Mouse (Mus musculus): ENCODE results near the gene Rpl12.

The Rpl12 gene

DNA sequence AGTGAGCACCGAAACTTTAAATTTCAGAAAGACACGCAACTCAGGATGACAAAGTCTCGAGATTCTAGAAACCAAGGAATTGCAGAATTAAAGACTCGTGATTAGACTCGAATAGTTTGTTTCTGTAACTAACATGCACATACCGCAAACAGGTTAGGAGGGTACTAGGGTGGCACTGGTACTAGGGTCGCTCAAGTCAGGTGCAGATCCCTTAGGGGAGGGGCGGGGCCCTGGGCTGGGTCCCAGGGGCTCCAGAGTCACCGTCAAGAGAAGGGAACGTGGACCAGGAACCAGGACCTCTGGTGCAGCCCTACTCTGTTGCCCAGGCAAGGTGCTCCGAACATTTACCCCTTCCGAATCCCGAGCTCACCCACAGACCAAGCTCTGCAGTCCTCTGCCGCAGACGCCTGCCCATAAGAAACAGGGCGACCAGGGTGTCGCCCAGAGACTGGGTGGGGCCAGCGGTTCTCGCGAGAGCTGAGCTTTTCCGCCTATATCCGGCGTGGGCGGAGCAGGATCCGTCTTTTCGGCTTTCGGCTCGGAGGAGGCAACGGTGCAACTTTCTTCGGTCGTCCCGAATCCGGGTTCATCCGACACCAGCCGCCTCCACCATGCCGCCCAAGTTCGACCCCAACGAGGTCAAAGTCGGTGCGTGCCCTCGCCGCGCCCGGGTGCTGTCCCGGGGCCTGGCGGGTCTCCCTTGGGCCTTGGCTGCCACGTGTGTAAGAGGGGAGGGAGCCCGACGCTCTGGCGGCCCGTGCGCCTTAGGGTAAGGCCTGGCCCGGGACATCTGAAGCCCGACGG is at the start of gene Rpl12, which contains the start of gene Lrsam1:
Gene Rpl12, plus strand, starts transcription at position 368 of the 804 bp plus-strand sequence.
Gene Lrsam1, minus strand, starts transcription at position 423 of the 804 bp plus-strand sequence.
- DNase-seq (ENCODE audit: low spot score in 2 of 2), result peak; percentile 86 to 89

DNA sequence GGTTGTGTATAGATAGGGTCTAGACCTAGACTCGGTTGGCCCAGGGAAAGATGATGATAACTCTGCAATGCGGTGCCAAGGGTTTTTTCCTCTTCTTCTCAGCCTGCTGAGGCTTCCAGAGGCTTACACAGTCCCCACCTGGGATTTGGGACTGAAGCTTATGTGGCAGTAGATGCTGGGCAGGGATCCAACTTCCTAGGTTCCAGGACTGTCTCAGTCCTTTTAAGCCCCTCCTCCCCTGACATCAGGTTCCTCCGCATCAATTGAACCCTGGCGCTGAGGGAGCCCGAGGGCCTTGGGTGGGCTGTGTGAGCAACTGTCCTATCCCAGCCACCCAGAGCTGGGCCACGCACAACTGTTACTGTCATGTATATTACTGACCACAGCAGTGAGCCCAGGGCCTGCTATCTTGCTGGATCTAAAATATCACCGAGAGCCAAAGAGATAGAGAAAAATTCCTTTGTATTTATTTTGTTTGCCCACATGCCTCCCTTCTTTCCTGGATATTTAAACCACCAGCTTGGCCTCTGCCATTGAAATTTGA is 49.6 kb upstream of the Rpl12 start:
- DNase-seq (ENCODE audit: low spot score in 2 of 2), result no peak

DNA sequence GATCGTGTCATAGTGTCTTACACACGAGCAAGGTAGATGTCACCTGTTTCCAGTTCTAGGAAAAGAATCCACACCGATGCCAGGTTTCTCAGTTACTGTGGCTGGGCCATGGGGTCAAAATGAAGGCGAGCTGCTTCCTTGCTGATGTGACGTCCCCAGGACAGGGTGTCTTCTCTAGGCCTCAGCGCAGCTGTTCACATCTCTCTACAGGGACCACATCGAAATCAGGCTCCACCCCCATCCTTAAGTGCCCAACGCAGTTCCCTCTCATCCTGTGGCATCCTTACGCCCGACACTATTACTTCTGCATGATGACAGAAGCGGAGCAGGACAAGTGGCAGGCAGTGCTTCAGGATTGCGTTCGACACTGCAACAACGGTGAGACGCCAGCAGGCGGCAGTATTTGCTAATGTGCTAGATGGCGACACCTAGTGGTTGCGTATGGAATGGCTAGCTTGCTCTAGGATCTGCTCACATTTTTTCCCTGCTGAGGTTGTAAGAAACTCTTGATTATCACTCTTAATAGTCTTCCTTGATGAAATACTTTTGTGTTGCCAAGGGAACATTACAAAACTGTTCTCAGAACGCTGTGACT is 49.1 kb upstream of the Rpl12 start:
- DNase-seq (ENCODE audit: low spot score in 2 of 2), result peak; percentile 76 to 77

DNA sequence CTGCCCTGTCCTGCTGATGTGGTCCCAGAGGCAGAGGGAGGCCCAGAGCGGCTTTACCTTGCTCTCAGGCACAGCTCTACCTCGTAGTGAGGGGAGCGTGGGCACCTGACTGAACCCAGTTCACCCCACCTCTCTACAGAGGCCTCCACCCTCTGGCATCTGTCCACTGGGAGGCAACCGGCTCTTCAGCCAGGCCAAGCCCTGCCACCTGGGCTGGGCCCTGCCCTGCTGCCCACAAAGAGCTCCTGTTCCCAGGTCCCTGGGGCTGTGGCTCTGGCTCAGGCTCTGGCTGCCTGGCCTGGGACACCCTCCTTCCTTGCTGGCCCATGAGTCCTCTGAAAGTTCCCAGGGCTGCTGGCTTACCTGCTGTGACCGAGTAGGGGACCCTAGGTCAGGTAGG is 47.0 kb upstream of the Rpl12 start:
- DNase-seq (ENCODE audit: low spot score in 2 of 2), result no peak

DNA sequence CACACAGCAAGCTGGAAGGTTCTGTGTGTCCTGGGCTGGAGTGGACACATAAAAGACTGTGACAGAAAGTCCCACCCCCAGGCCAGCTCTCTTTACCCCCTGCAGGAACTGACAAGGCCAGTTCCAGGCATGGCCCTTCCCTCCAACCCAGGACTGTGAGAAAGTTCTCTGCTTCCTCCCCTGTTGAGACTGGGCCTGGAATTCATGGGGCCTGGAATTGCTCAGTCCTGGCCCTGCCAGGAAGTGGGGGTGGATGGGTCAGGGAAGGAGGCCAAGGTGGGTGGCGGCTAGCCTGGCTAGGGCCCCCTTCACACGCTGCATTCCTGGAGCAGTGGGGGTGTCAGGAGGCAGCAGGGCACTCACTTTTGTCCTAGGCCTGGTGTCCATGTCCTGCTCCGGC is 46.5 kb upstream of the Rpl12 start:
- no peak for DNase-seq (ENCODE audit: low spot score in 2 of 2)

DNA sequence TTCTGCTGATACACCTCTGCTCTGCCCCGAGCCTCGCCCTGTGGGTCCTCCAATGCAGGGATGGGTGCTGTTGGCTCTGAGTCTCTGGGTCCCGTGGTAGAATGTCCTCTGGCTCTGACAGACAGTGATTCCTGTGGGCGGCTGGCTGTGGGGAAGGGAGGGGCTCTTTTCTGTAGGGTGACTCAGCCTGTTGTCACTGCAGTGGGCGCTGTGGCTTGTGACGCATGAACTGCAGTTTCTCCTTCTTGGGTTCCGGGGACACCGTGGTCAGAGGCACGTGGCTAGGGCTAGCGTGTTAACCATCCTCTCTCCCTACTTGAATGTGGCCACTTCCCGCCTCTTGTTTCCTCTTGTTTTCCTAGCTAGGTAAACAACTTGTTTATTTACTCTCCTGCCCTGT is 43.8 kb upstream of the Rpl12 start:
- DNase-seq (ENCODE audit: low spot score in 2 of 2), result peak in 1 of 2 experiments; percentile 49

DNA sequence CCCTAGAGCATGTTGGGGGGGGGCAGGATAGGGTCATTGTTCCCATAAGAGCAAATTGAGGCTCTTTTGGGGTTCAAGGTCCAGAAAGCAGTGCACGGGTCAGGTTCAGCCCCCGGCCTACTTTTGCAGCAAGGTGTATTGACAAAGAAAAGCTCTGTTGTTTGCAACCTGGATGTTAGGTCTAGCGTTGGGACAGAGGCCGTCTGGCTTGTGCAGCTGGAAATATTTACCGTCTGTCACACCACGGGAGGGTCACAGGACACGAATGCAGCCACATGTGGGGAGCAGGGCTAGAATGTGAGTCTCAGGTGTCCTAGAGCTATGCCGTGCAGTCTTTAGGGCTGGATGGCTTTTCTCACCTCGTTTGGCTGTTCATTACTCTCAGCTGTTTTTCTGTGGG is 43.0 kb upstream of the Rpl12 start:
- no peak for DNase-seq (ENCODE audit: low spot score in 2 of 2)

DNA sequence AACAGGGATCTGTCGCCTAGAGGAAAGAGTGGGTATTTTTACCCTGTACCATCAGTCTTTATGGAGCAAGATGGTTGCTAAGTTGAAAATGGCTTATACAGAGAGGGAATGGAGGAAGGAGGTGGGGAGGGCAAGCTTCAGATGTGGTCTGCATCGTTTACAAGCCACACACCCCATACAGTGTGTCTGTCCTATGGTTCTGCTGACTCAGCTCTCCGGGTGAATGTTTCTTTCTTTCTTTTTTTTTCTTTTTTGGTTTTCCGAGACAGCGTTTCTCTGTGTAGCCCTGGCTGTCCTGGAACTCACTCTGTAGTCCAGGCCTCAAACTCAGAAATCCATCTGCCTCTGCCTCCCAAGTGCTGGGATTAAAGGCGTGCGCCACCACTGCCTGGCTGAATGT is 40.1 kb upstream of the Rpl12 start:
- no peak for DNase-seq (ENCODE audit: low spot score in 2 of 2)

DNA sequence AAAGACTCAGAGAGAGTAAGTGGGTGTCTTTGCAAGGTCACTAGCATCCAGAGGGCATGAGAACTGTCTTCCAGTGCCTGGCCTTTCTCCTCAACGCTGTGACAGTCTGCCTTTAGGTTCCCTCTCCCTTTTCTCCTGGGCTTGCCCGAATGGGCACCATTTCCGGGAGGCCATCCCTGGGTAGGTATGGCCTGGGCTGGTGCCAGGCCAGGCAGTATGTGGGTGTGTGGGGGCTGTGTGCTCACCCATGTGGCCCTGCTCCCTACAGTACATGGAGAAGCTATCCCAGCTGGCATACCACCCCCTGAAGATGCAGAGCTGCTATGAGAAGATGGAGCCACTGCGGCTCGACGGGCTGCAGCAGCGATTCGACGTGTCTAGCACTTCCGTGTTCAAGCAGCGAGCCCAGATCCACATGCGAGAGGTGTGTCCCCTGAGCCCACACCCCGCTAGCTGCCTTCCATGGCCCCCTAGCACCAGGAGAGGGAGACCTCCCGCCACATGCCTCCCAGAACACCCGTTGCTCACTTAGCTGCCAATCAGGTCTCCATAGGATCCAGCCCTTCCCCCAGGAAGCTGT is 39.5 kb upstream of the Rpl12 start:
- no peak for DNase-seq (ENCODE audit: low spot score in 2 of 2)

DNA sequence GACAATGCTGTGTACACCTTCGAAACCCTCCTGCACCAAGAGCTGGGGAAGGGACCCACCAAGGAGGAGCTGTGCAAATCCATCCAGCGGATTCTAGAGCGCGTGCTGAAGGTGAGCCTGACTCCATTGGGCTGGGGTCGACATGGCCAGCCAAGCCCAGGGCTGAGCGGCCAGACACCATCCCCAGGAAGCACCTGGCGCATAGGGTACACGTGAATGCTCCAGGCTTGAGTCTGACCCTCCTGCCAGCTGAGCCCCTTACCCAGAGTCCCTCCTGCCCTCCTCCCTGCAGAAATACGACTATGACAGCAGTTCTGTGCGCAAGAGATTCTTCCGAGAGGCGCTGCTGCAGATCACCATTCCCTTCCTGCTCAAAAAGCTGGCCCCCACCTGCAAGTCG is 38.8 kb upstream of the Rpl12 start:
- no peak for DNase-seq (ENCODE audit: low spot score in 2 of 2)

DNA sequence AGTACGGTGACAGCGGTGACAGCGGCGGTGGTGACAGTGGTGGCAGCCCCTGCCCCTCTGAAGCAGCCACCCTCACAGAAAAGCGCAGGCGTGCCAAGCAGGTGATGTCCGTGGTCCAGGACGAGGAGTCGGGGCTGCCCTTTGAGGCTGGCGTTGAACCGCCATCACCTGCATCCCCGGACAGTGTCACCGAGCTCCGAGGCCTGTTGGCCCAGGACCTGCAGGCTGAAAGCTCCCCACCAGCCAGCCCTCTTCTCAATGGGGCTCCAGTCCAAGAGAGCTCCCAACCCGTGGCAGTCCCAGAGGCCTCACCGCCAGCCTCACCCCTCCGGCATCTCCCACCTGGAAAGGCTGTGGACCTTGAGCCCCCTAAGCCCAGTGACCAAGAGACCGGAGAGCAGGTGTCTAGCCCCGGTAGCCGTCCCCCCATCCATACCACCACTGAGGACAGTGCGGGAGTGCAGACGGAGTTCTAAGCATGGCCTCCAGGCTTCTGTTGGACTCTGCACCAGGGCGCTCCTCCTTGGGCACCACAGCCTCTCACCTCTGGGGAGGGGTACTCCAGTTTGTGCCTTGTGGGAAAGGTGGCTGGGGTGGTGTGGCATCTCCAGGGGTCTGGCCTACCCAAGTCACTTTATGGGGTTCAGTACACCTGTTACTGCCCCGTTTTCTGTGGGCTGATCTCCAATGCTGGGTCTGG is 37.7 kb upstream of the Rpl12 start:
- DNase-seq (ENCODE audit: low spot score in 2 of 2), result no peak

DNA sequence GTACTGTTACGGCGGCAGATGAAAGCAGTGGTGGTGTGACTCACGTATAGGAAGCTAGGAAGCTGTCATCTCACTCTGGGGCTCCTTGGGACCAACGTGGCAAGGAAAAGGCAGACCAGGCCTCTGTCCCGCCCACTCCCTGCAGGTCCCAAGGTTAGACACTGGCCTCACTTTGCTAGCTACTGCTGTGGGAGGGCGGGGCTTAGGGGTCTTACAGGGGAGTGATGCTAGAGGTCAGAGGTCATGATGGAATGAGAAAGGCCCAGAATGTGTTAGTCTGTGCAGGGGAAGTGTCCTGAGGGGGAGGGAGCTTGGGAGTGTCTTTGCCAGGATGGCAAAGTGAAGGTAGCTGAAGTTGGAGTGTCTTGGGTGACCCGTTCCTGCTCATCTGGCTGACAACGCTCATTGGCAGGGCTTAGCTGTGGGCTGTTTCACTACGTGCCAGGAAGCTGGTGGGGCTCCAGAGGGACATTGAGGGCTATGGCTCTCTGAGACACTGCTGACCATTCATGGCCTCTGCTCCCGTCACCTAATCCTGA is 37.0 kb upstream of the Rpl12 start:
- DNase-seq (ENCODE audit: low spot score in 2 of 2), result no peak

DNA sequence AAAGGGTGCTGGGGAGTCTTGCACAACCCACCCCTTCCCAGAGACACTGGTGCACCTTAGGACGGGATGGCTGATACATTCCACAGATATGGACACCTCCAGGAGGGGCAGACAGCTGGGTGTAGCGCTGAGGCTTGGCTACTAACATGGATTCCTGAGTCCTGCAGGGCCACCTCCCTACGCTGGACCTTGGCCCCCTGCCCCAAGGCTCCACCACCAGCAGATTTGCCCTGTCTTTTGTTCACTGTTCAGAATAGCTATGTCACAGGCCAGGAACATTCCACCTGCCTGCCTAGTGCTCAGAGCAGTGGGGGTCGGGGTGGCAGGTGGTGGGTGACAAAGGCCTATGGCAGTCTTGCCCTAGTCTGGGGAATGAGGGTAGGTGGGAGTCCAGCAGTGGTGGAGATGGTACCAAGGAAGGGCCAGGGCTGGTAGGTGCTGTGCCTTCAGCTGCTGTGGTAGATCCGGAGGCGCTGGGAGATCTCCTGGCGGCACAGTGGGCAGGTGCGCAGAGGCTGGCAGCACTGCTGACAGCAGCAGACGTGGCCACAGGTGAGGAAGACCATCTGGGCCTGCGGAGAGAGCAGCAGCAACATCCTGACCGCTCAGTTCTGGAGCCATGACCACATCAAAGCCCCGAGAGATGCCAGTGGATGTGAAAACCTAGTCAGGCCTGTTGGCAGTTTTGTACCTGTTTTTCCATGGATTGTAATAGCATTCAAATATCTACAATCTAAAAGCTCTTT is 34.9 kb upstream of the Rpl12 start:
- DNase-seq (ENCODE audit: low spot score in 2 of 2), result no peak

DNA sequence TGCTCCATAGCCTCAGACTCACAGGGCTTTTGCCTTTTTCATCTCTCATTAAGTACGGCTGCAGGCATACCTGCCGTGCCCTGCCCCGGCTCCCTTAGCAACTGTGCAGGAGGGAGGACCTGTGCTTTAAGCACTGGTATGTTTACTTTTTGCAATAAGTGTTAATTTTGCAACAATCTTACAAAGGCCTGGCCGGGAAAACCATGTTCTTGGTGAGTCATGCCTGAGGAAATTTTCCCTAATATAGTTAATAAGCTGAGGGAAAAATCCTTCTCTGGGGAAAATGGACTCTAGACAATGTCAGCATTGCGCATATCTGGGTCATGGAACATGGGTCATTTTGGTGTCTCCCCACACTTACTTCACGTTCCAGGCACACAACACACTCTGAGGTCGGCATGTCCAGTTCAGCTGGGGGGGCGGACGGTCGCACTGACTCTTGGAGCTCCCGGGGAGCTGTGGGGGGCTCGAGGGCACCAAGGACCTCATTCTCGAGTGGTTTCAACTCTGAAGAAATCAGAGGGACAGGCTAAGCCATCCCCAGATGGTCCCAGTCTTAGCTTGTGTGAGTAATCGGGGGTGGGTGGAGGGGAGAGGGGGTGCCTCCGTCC is 33.6 kb upstream of the Rpl12 start:
- no peak for DNase-seq (ENCODE audit: low spot score in 2 of 2)

DNA sequence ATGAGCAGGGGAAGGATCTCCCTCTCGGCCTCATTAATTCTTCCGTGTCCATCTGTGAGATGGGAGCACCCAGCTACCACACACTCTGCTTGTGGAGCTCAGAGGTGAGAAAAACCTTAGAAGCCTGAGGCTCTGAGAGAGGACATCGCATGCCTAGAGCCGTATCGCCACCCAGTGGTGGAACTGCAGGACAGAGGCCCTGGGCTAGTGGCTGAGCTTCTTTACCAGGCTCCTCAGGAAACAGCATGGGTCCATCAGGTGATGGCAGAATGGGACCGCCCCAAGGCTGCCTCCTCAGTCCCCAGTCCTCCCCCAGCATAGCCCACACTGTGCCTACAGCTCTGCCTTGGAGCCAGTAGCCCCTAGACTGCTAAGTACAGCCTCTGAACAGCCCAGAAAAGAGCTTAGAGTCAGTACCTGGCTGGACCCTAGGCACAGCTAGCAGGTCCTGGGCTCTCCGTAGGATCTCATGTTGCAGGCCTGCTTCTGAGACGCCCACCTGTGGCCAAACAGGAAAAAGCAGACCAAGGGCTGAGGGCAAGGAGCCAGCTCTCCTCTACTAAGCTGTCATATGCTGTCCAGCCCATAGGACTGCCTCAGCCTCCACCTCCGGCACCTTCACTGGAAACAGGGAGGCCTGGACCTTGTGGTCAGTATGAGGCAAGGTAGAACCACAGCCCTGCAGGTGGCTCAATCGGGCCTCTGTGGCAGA is 33.0 kb upstream of the Rpl12 start:
- DNase-seq (ENCODE audit: low spot score in 2 of 2), result peak; percentile 50 to 60

DNA sequence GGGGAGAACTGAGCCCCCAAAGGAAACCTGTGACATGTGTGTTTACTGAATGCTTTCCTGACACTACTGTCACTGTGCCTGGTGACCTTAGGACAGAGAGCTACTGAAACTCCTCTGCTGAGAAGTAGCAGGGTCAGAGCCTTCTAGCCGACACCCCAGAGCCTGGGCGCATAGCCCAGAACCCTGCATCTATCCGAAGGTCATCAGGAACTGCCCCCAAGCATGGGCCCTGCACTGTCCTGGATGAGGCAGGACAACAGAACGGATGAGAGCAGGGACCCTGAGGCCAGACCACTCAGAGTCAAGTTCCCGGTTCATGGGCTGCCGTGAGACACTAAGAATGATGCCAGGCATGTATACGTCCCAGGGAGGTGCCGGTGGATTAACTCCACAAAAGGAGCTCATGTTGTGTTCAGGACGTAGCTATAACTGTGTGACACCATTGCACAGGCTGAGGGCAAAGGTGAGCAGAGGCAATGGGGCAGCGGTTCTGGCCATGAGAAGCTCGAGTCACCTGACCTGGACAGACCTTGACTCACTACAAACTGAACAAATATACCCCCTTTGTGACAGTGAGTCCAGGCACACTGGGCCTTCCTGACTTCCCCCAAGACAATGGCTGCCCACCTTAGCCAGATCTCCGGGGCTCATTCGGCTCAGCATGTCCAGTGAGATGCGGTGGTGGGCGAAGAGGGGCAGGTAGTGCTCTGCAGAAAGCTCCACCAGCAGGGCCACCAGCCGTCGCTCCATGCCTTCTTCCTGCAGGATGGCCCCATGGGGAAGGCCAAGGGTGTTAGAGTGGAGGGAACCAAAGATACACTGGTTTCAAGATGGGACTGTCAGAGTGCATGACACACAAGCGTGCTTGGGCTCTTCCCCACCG is 32.2 kb upstream of the Rpl12 start:
- DNase-seq (ENCODE audit: low spot score in 2 of 2), result no peak

DNA sequence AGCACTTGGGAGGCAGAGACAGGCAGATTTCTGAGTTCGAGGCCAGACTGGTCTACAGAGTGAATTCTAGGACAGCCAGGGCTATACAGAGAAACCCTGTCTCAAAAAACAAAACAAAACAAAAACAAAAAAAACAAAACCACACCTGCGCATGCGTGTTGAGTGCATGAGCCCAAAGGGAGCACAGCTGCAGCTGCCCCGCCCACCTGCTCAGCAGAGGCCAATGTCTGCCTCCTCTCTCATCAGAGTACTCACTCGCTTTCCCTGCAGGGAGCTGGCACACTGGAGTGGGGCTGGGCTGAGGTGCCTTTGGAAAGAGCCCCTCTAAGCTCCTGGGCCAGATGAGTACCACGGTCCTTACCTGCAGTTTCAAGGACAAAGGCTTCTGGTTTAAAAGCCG is 29.6 kb upstream of the Rpl12 start:
- DNase-seq (ENCODE audit: low spot score in 2 of 2), result no peak

DNA sequence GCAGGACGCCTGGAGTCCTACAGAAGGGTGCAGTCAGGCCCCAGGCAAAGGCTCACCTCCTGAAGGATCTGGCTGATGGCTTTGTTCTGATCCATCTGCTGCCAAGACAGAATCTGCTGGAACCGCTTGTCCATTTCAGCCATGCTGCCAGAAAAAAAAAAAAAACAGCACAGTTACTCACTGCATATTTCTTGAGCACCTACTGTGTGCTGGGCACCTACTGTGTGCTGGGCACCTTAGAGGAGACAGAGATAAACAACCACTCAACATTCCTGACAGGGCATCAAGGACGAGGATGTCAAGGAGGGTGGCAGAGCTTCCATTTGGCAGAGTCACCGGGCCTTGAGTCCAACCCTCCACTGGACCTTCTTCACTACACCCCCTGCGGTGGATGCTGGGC is 22.6 kb upstream of the Rpl12 start:
- DNase-seq (ENCODE audit: low spot score in 2 of 2), result no peak

DNA sequence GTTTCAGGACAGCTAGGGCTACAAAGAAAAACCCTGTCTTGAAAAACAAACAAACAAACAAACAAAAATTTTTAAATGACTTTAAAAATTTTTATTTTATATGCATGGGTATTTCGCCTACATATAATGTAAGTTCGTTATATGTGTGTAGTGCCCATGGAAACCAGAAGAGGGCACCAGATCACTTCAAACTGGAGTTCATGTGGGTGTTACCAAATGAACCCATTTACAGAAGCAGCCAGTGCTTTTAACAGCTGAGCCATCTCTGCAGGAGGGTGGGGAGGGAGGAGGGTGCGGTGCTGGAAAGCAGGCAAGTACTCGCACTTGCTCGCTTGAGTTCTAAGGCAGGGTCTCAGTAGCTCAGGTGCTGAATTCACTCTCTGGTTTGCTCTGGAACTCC is 21.9 kb upstream of the Rpl12 start:
- DNase-seq (ENCODE audit: low spot score in 2 of 2), result no peak
